Mouse (Mus musculus) cerebellum, adult 11 months (tissue): ENCODE data around the gene Zfp691.

Experiments used
- DNase-seq: peaks from one replicate; pipeline ENCODE4 v3.0.0; 2022

Gene Zfp691

DNA sequence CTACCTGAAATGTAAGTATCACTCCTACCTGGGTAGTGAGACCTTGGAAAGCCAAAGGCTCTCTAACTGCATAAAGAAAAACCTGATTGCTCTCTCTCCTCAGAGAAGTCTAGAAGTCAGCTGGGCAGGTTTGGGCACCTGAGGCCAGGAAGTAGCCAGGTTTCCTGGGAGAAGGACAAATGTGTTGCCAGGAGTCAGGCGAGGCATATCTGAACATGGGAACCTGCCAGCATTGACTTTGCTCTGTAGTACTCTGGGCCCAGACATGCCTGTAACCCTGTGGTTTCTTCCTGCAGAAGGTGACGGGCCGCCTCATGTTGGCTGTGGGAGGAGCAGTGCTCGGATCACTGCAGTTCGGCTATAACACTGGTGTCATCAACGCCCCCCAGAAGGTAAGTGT, 53.9 kb downstream of the Zfp691 start:
- no peak for DNase-seq
